Mouse (Mus musculus): ENCODE data around the gene Mnat1.

DNA sequence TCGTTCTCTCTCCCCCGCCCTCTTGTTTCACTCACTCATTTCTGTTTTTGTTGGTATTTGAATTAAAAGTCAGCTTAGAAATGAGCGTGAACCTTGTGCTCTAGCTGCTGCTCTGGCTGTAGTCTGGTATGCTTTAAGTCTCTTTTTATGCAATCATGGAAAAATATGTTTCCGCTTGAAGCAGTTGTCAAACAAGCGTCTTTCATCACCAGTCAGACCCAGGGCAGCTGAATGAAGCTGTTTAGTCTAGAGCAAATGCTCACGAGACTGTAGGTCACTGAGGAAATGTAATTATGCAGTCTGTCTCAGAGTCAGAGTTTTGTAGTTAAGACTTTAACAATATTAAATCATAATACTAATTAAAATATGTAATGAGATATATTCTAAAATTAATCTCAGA is 100.4 kb downstream of the Mnat1 start:
- TF ChIP-seq POLR2A (IDR thresholded peaks at IDR 0.05; ENCODE audit: low read depth, low read length) (no peak), CTCF (IDR thresholded peaks at IDR 0.05; ENCODE audit: extremely low read depth, insufficient read depth, insufficient read length, insufficient replicate concordance) (no peak)

Data from spleen, adult 2 months (tissue).